Mouse (Mus musculus) cortical plate, adult 2 months (tissue): ENCODE data around the gene Syngr2.

Experiments
- CTCF ChIP-seq: fragments of 200-500 bp; IDR thresholded peaks from 2 replicates; pipeline ENCODE4 v1.5.1; 2011; ENCODE audit warnings: mild to moderate bottlenecking, control low read depth, low read length; ENCODE audit not compliant: insufficient read depth; ENCODE audit errors: extremely low read depth
- POLR2A ChIP-seq: fragments of 200-500 bp; IDR thresholded peaks from 2 replicates; pipeline ENCODE4 v1.6.1; 2011; ENCODE audit warnings: mild to moderate bottlenecking, low read length, control low read depth; ENCODE audit not compliant: insufficient read depth; ENCODE audit errors: extremely low read depth

GRCm38 (mm10) chr11:117790286-117790685, 19.2 kb upstream of the Syngr2 start:
- TF ChIP-seq CTCF (peak; percentile 74), POLR2A (no peak)
